Mouse (Mus musculus) liver, postnatal 0 days (tissue): Measurements from ENCODE around the gene E2f6. TPM values are rescaled to one million over a fixed set of nuclear protein-coding genes. Genes with fewer than 3 reads are reported as not detected.

Experiments used
- ATAC-seq: fragments of 200-750 bp; cut with Nextera tagmentation; 2 replicates; pipeline ENCODE4 v1.8.0; 2017; ENCODE audit warnings: mild to moderate bottlenecking, moderate library complexity
- DNase-seq: peaks from one replicate; pipeline ENCODE4 v3.0.0-alpha.2; 2016
- H3K27ac ChIP-seq: fragments of 300-500 bp; sonication (generic); 2 replicates; pipeline ENCODE4 v1.5.1; 2014; ENCODE audit warnings: antibody characterized with exemption, moderate library complexity, mild to moderate bottlenecking, low read depth
- H3K27me3 ChIP-seq: fragments of 300-500 bp; sonication (generic); 2 replicates; pipeline ENCODE4 v1.6.1; 2014; ENCODE audit warnings: low read length, control low read depth, mixed read lengths; ENCODE audit not compliant: insufficient read depth
- H3K36me3 ChIP-seq: fragments of 300-500 bp; sonication (generic); replicated peaks from 2 replicates; pipeline ENCODE4 v1.6.1; 2014; ENCODE audit warnings: mild to moderate bottlenecking, control low read depth, low read length, moderate library complexity, mixed read lengths; ENCODE audit not compliant: insufficient read depth
- H3K4me1 ChIP-seq: fragments of 300-500 bp; sonication (generic); 2 replicates; pipeline ENCODE4 v1.6.1; 2014; ENCODE audit warnings: antibody characterized with exemption, mild to moderate bottlenecking, control low read depth; ENCODE audit not compliant: insufficient read depth
- H3K4me2 ChIP-seq: fragments of 300-500 bp; sonication (generic); 2 replicates; pipeline ENCODE4 v1.6.1; 2014; ENCODE audit warnings: low read depth, mild to moderate bottlenecking, low read length, moderate library complexity, mixed read lengths
- H3K4me3 ChIP-seq: fragments of 300-500 bp; sonication (generic); 2 replicates; pipeline ENCODE4 v1.5.1; 2014; ENCODE audit warnings: low read depth, low read length
- H3K9ac ChIP-seq: fragments of 300-500 bp; sonication (generic); replicated peaks from 2 replicates; pipeline ENCODE4 v1.6.1; 2014; ENCODE audit warnings: mild to moderate bottlenecking, moderate library complexity
- H3K9me3 ChIP-seq: fragments of 300-500 bp; sonication (generic); 2 replicates; pipeline ENCODE4 v1.6.1; 2016; ENCODE audit warnings: mild to moderate bottlenecking, control low read depth, low read length, mixed read lengths
- CTCF ChIP-seq: sonication (generic); IDR thresholded peaks from 2 replicates; pipeline ENCODE4 v1.5.1; 2016; ENCODE audit warnings: antibody characterized with exemption, low read depth
- EP300 ChIP-seq: IDR thresholded peaks from 2 replicates; pipeline ENCODE4 v1.6.1; 2016; ENCODE audit warnings: antibody characterized with exemption, low read depth, mild to moderate bottlenecking
- whole genome bisulfite sequencing: fragments of 180-500 bp; shearing (Covaris S2); extraction: QIAGEN DNeasy Blood & Tissue Kit; methylation state at CpG from one replicate; pipeline ENCODE4 v1.1.7; 2014; ENCODE audit not compliant: insufficient replicate concordance; 5-methylcytosine and 5-hydroxymethylcytosine counted together
- polyA plus RNA-seq: library from polyadenylated mRNA; unstranded; fragments of >200 nt; fragmentation: Nextera tagmentation; extraction: Ambion mirVana; gene quantifications from 2 replicates; pipeline ENCODE4 v1.2.1, GENCODE M21; 2015

The E2f6 gene
- polyA plus RNA-seq, 1 experiment from 2014 or later: 9.0 TPM

DNA sequence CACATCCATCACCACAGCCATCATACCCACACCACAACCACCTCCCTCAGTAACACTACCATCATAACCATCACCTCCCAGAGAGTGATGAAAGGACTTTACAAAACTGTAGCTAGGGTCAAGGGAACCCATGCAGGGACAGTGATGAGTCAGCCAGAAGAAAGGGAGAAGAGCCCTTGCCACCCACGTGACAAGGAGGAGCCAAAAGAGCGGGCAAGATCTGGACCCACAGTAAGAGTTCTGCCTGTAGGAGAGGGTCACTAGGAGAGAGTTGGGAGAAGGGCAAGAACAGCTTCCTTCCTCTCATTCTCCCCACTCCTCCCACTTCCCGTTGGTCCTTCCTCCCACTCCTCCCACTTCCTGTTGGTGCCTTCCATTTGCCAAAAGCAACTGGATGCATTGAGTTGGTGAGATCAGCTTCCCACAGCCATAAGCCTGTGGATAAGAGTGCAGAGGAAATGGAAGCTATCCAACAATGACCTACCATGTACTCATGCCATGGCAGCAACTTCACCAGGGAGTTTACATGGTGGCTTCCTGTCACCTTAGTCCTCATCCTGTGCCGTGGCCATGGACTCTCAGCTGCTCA lies 36.5 kb downstream of the E2f6 start:
- no peak overlapping the region for H3K9ac ChIP-seq
- H3K27me3 ChIP-seq: no peaks in the 10 kb centered on the region
- no peak overlapping the region for H3K4me2 ChIP-seq
- H3K9me3 ChIP-seq: no peaks in the 10 kb centered on the region
- H3K4me3 ChIP-seq: no peak overlapping the region
- ATAC-seq: peak; percentile 23; the same call in 1 of the 2 replicates
- TF ChIP-seq EP300 (no peak), CTCF (no peak)
- H3K36me3 ChIP-seq: no peaks in the 10 kb centered on the region
- 49% methylated on average over 4 of the region's 4 CpGs for WGBS
- H3K4me1 ChIP-seq: peaks cover 4% of the 10 kb centered on the region; the same call in 1 of the 2 replicates
- DNase-seq: no peak
- no peak overlapping the region for H3K27ac ChIP-seq

DNA sequence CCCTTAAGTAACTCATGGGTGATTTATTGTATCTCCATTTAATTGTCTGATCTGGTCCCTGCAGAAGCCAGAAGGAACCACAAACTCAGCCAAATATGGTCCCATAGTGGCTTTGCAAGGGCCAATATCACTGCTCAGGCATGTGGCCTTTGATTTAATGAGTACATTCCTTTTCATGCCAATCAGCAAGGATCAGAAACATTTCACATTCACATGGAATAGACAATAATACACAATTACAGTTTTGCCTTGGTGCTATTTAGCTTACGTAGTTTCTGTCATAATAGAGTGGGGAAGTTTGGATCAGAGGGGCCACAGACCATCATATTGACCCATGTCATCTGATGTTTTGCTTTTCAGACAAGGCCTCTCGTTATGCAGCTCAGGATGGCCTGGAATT lies 37.7 kb downstream of the E2f6 start:
- H3K4me3 ChIP-seq: no peak overlapping the region
- WGBS: 86% methylated on average over 2 of the region's 2 CpGs
- DNase-seq (no peak), ATAC-seq (no peak)
- TF ChIP-seq CTCF: no peak
- no peak for TF ChIP-seq EP300
- no peaks in the 10 kb centered on the region for H3K9me3 ChIP-seq
- no peak overlapping the region for H3K27ac ChIP-seq
- no peaks in the 10 kb centered on the region for H3K27me3 ChIP-seq
- H3K4me2 ChIP-seq: no peak overlapping the region
- H3K4me1 ChIP-seq: peaks cover 7% of the 10 kb centered on the region; the same call in 1 of the 2 replicates
- no peak overlapping the region for H3K9ac ChIP-seq
- H3K36me3 ChIP-seq: no peaks in the 10 kb centered on the region

DNA sequence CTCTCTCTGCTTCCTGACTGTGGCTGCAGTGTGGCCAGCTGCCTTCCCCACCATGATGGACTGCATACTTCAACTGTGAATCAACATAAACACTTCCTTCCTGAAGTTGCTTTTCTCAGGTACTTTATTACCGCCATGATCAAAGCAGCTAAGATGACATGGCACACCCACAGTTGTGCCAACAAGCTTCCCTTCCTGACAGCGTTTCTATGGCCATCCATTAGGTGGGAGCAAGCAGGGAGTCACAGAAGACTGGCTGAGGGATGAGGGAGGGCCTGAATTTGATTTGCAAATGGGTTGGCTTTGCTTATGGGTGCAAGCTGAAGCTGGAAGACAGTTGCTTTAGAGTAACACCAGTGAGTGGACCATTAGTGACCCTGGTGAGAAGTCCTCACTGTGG lies 39.1 kb downstream of the E2f6 start:
- no peak overlapping the region for H3K4me2 ChIP-seq
- DNase-seq (no peak), ATAC-seq (no peak)
- TF ChIP-seq EP300 (no peak), CTCF (no peak)
- no peaks in the 10 kb centered on the region for H3K36me3 ChIP-seq
- H3K4me1 ChIP-seq: peaks cover 8% of the 10 kb centered on the region; the same call in 1 of the 2 replicates
- H3K9me3 ChIP-seq: no peaks in the 10 kb centered on the region
- no peak overlapping the region for H3K4me3 ChIP-seq
- no peak overlapping the region for H3K27ac ChIP-seq
- 49% methylated on average over 2 of the region's 2 CpGs for WGBS
- H3K27me3 ChIP-seq: no peaks in the 10 kb centered on the region
- no peak overlapping the region for H3K9ac ChIP-seq

DNA sequence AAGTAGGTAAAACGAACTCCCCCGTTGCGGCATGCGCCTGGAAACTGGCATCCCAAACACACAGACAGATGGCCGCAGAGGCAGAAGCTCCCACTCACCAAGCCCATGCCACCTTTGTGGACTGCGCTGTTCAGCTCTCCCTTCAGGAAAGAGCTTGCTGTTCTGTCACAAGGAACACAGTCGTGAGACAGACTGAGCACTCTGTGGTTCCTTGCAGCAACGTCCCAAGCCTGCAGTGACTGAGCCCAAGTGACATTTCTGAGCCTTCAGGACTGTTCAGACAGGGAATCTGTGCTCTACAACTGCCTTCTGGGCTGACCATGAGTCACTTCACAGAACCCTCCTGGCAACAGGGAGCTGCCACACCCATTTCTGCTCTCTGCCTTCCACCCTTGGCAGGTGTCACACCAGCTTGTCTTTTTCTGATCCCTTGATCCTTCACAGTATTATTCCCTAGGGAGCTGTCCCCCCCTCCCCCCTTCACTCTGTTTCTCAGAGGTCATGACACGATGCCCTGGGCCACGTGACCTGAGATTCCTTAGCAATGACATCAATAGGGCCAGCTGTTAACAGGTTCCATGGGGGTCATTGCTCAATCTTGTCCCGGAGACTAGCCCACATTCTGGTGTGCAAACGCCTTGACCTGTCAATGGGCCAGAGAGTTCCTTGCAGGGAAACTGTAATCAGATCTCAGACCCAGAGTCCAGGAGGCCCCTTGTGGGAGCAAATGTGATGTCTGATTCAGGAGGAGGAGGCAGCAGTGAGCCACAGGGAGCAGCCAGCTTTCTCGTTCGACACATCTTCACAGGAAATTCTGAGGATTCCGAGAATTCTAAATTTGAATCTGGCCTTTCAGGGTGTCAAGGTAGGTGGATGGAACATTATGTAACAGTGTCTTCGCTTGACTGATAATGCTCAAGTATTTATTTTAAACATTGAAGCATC lies 39.9 kb downstream of the E2f6 start:
- TF ChIP-seq CTCF (no peak), EP300 (no peak)
- Histone ChIP-seq H3K9ac (no peak overlapping the region), H3K4me1 (peaks cover 8% of the 10 kb centered on the region; the same call in 1 of the 2 replicates), H3K4me3 (no peak overlapping the region), H3K4me2 (no peak overlapping the region), H3K9me3 (no peaks in the 10 kb centered on the region), H3K36me3 (no peaks in the 10 kb centered on the region), H3K27me3 (no peaks in the 10 kb centered on the region), H3K27ac (no peak overlapping the region)
- WGBS: 55% methylated on average over 16 of the region's 16 CpGs
- peak; percentile 64 for ATAC-seq
- peak; percentile 46 for DNase-seq

DNA sequence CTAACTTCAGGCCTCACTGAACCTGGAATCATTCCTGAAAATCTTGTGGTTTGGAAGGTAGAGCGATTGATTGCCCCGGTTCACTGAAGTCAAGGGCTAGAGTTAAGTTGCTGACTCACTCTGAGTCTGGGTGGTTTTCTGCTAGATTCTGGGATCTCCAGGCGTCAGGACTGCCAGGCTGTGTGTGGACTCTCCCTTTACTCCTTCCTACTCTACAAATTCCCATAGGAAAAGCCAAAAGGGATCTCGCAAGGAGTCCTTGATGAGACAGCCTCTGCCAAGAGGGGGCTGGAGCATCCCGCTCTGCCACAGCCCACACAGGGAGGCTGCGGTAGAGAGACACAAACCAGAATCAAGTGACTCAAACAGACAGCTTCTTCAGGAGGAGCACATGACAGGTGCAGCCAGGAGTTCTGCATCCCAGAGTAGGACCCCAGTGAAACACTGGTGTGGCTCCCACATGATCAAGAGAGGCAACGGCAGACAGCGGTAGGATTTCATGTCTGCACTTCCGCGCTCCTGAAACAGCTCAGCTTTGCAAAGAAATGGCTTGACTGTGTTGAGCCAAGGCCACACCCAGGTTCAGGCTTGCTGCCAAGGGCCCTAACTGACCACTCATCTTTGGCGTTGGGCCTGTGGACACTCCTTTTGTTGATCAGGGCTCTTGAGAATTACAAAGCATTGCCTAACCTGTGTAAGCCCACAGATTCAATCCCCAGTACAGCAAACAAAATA lies 42.8 kb downstream of the E2f6 start:
- H3K27ac ChIP-seq: peak overlapping the region; percentile 55
- ATAC-seq: peak; percentile 91
- H3K9me3 ChIP-seq: no peaks in the 10 kb centered on the region

More for the DNA sequence above, 42.8 kb downstream of the E2f6 start:
- DNase-seq: peak; percentile 84
- Histone ChIP-seq H3K4me3 (no peak overlapping the region), H3K9ac (0 out of 2 replicates have a peak overlapping the region, but pooled peaks have one; percentile 26), H3K4me1 (peaks cover 8% of the 10 kb centered on the region; the same call in 1 of the 2 replicates), H3K27me3 (no peaks in the 10 kb centered on the region), H3K4me2 (peak overlapping the region; percentile 46), H3K36me3 (no peaks in the 10 kb centered on the region)
- 67% methylated on average over 11 of the region's 11 CpGs for WGBS
- no peak for TF ChIP-seq CTCF
- TF ChIP-seq EP300: no peak
